Mouse (Mus musculus): ENCODE measurements around the gene Rab3d.

Gene Rab3d

GRCm38 (mm10) chr9:21938234-21938855, 20.4 kb upstream of the Rab3d start:
- no peak for DNase-seq (ENCODE audit: low spot score)

- no peak for DNase-seq (ENCODE audit: low spot score)
These were observed 19.8 kb upstream of the Rab3d start for GRCm38 (mm10) chr9:21937711-21938175.

- peak; percentile 96 for DNase-seq (ENCODE audit: low spot score)
These were observed 18.9 kb upstream of the Rab3d start, which contains the start of gene Plppr2 for GRCm38 (mm10) chr9:21936692-21937570. Plppr2 (plus strand) TSS chr9:21937033.

- no peak for DNase-seq (ENCODE audit: low spot score)
These were observed 17.6 kb upstream of the Rab3d start for GRCm38 (mm10) chr9:21935466-21936131.

GRCm38 (mm10) chr9:21934021-21934420, 16.0 kb upstream of the Rab3d start:
- no peak for DNase-seq (ENCODE audit: low spot score)

- DNase-seq (ENCODE audit: low spot score), result no peak
These were observed 14.6 kb upstream of the Rab3d start for GRCm38 (mm10) chr9:21932445-21933137.

- DNase-seq (ENCODE audit: low spot score), result no peak
These were observed 14.0 kb upstream of the Rab3d start for GRCm38 (mm10) chr9:21932006-21932405.

GRCm38 (mm10) chr9:21929208-21929607, 11.2 kb upstream of the Rab3d start:
- DNase-seq (ENCODE audit: low spot score), result no peak

- DNase-seq (ENCODE audit: low spot score), result peak; percentile 92
These were observed 9.3 kb upstream of the Rab3d start, which contains the start of the genes Ccdc159 and Tmem205 for GRCm38 (mm10) chr9:21927208-21927753. Ccdc159 (plus strand) TSS chr9:21927471. Tmem205 (minus strand) TSS chr9:21927556.

GRCm38 (mm10) chr9:21926784-21927183, 8.8 kb upstream of the Rab3d start:
- no peak for DNase-seq (ENCODE audit: low spot score)

GRCm38 (mm10) chr9:21926155-21926554, 8.2 kb upstream of the Rab3d start:
- DNase-seq (ENCODE audit: low spot score), result no peak

GRCm38 (mm10) chr9:21925506-21925905, 7.5 kb upstream of the Rab3d start:
- no peak for DNase-seq (ENCODE audit: low spot score)

- DNase-seq (ENCODE audit: low spot score), result no peak
These were observed 7.0 kb upstream of the Rab3d start for GRCm38 (mm10) chr9:21925034-21925433.

GRCm38 (mm10) chr9:21924099-21924493, 6.1 kb upstream of the Rab3d start:
- no peak for DNase-seq (ENCODE audit: low spot score)

GRCm38 (mm10) chr9:21923490-21924098, 5.6 kb upstream of the Rab3d start:
- no peak for DNase-seq (ENCODE audit: low spot score)

- no peak for DNase-seq (ENCODE audit: low spot score)
These were observed 5.0 kb upstream of the Rab3d start for GRCm38 (mm10) chr9:21923036-21923435.

- DNase-seq (ENCODE audit: low spot score), result no peak
These were observed 846 bp upstream of the Rab3d start for GRCm38 (mm10) chr9:21918692-21919384.

GRCm38 (mm10) chr9:21917493-21918034, 428 bp downstream of the Rab3d start:
- peak; percentile 49 for DNase-seq (ENCODE audit: low spot score)

GRCm38 (mm10) chr9:21916851-21917492, 1.0 kb downstream of the Rab3d start:
- DNase-seq (ENCODE audit: low spot score), result no peak

Data from left cerebral cortex, adult 11 months (tissue).